Mouse (Mus musculus): ENCODE results near the gene Gm30083. TPM values are rescaled to one million over a fixed set of nuclear protein-coding genes. Genes with fewer than 3 reads are reported as not detected.

The Gm30083 gene
- not detected for polyA plus RNA-seq (2012; fragmentation: generic; extraction: Trizol)

GRCm38 (mm10) chr14:34015063-34015462 lies at the start of gene Gm30083:
Gene Gm30083, minus strand, starts transcription at chr14:34015182.

GRCm38 (mm10) chr14:34052516-34052915 lies 37.5 kb upstream of the Gm30083 start, which contains the start of gene Antxrl:
Gene Antxrl, plus strand, starts transcription at chr14:34052707.

GRCm38 (mm10) chr14:34016381-34016780 lies 1.4 kb upstream of the Gm30083 start, which contains the start of gene Gm5460:
Gene Gm5460, plus strand, starts transcription at chr14:34016758.

GRCm38 (mm10) chr14:33978604-33979059 lies 36.4 kb downstream of the Gm30083 start, which contains the start of gene Zfp488:
Gene Zfp488, minus strand, starts transcription at chr14:33978764.

GRCm38 (mm10) chr14:33953761-33954160 lies 61.2 kb downstream of the Gm30083 start, which contains the start of gene Rbp3:
Gene Rbp3, plus strand, starts transcription at chr14:33954003.

GRCm38 (mm10) chr14:33940739-33941138 lies 74.2 kb downstream of the Gm30083 start, which contains the start of gene Gdf2:
Gene Gdf2, plus strand, starts transcription at chr14:33941039.

Other genes starting within 250 kb of the Gm30083 start
- gene Gdf10, start 91.6 kb downstream of the Gm30083 start, polyA plus RNA-seq (2012; fragmentation: generic; extraction: Trizol), result not detected
- not detected for gene Gdf2, start 74.1 kb downstream of the Gm30083 start, polyA plus RNA-seq (2012; fragmentation: generic; extraction: Trizol)
- not detected for gene Rbp3, start 61.2 kb downstream of the Gm30083 start, polyA plus RNA-seq (2012; fragmentation: generic; extraction: Trizol)
- not detected for gene Zfp488, start 36.4 kb downstream of the Gm30083 start, polyA plus RNA-seq (2012; fragmentation: generic; extraction: Trizol)
- gene Gm5460, start 1.6 kb upstream of the Gm30083 start, polyA plus RNA-seq (2012; fragmentation: generic; extraction: Trizol), result not detected
- gene Antxrl, start 37.5 kb upstream of the Gm30083 start, polyA plus RNA-seq (2012; fragmentation: generic; extraction: Trizol), result not detected
- gene Anxa8, start 70.8 kb upstream of the Gm30083 start, polyA plus RNA-seq (2012; fragmentation: generic; extraction: Trizol), result 10 to 100 TPM; 25.9 to 37.9 TPM
- gene A630023A22Rik, start 87.6 kb upstream of the Gm30083 start, polyA plus RNA-seq (2012; fragmentation: generic; extraction: Trizol), result under 1 TPM in 1 of 2 experiments, not detected in 1; 0.22 TPM
- gene Npy4r, start 137.3 kb upstream of the Gm30083 start, polyA plus RNA-seq (2012; fragmentation: generic; extraction: Trizol), result under 1 TPM; 0.05 to 0.40 TPM
- under 1 TPM; under 0.01 to 0.01 TPM for gene Gprin2, start 186.5 kb upstream of the Gm30083 start, polyA plus RNA-seq (2012; fragmentation: generic; extraction: Trizol)
- gene Syt15, start 204.4 kb upstream of the Gm30083 start, polyA plus RNA-seq (2012; fragmentation: generic; extraction: Trizol), result under 1 TPM in 1 of 2 experiments, not detected in 1; 0.05 TPM

All from C3H10T1/2 (cell line).